Mouse (Mus musculus): ENCODE data around the gene Polr3b.

Gene Polr3b

DNA sequence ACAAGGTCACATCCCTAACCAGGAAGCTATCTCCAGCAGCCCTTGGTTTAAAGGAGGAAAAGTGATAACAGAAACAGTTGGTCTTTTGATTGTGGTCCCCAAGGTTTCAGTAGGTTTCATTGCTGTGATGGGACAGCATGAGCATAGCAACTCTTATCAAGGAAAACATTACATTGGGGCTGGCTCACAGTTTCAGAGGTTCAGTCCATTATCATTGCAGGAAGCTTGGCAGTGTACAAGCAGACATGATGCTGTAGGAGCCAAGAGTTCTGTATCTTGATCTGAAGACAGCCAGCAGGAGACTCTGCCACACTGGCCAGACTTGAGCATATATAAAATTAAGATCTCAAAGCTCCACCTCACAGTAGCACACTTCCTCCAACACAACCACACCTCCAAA, 53.6 kb downstream of the Polr3b start:
- DNase-seq = no peak

DNA sequence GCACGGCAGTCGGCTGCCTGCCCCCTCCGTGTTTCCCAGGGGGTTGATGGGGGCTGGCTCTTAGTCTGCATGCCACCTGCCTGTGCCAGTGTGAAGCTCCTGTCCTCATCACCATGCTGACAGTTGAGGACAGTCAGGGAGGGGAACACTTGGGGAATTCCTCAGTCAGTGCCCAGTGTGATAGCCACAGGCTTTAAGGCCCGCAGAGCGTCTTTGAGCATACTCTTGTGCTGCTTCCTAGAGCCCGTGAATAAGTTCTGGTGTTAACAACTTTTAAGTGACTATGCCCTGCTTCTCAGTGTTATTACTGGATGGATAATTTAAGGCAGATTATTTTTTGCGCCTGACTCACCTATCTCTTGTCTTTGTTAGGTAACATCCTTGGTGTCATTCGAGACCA, 54.4 kb downstream of the Polr3b start:
- no peak for DNase-seq

DNA sequence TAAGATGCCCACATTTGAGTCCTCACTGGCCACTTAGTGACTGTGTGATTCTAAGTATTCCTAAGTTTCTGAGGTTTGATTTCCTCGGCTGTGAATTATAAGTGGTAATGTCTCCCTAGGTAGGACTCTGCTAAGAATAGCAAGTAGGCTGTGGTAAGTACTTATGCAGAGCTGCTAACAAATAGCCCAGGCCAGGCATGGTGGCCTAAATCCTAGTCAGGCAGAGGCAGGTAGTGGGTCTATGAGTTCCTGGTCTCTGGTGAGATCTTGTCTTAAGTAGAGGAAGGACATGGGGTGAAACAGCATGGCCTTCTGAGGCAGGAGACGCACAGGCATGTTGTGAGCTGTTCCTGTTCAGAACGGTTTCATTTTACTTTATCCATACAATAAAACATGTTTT, 55.8 kb downstream of the Polr3b start:
- no peak for DNase-seq

DNA sequence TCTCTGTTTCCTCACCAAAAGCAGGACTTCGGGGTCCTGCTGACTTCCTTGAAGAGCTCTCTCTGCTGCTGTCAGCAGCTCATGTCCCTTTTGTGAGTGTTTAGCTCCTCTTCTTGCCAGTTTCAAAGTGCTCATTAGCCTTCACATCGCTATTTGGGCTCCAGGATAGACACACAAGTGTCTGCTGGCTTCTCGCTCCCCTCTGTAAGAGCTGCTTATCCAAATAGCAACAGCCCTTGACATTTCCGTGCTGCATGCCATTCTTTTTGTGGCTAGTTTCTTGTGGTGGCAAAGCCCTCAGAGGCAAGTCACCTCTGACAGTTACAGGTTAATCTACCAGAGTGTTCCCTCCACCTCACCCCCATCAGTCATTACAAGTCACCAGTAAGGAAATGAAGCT, 56.3 kb downstream of the Polr3b start:
- DNase-seq = no peak

DNA sequence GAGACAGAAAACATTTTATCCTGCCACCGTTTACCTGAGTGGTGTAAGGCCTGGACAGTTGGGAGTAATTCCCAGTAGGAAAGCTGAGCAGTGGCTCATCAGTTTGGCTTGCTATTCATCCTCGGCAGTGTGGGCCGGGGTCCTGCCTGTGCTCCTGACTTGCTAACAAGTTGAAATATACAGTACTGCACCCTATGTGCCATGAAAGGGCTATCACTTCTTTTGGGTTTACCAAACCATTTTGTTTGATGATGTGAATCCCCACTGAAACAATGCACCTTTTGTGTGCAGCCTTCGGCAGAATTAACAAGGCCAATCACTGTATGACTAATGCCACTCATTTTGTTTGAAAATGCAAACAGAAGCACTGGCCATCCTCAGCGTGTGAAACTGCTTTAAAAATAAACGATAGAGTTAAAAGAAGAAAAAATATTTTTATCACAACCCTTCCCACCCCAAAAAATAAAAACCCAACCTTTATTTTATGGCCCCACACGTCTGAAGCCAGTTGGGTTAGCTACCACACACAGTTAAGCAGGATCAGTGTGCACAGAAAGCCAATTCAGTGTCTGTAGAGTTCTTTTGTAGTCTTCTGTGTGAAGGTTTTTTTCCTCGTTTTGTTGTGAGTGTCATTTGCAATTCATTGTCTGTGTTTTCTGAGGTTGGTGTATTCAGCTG, 63.5 kb downstream of the Polr3b start:
- no peak for DNase-seq

DNA sequence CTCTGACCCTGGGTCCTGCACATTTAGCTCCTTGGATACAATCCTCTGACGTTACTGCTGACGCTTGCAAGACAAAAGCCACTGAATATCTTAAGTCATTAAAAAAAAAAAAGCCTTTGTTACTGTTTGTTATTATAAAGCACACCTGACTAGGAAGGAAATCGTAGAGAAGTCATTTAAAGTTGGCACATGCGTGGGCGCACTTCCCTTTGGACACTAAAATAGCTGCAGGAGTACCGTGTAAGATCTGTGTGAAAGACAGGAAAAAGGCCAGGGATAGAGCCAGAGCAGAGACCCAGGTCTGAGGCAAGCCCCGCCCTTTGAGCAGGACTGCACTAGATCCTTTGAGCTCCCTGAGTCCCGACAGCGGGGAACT, 64.0 kb downstream of the Polr3b start:
- no peak for DNase-seq

DNA sequence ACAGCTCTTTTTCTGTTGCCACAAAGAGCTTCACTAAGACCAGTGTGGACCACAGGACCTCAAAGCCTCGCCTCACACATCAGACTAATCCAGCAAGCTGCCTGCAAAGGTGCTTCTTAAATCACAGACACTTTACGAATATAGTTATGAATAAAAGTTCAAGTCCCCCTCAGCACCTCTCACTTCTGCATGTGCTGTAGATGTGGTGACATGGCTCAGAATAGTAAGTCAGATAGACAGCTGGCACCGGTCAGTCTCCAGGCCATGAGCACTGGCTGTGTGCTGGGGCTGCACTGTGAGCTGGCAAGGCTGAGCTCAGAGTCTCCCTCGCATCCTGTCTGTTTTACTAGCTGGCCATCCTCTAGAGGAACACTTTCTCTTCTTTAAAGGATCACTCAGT, 64.6 kb downstream of the Polr3b start:
- DNase-seq = no peak

DNA sequence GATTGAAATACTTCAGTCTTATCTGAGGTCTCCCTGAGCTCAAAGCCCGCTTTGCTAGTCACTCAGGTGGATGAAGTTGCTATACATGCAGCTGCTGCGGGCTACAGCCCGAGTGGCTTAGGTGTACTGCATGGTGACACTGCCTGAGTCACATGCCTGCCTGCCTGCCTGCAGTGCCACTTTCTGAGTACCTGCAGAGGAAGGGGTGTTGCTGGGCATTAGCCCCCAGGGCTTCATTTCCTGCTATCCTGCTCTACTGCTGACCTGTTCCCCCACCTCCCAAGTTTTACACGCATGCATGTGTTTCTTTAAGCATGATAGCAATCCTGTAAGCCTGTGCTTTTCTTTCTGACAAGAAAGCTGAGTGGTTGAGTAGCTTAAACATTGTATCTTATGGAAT, 65.6 kb downstream of the Polr3b start:
- no peak for DNase-seq

DNA sequence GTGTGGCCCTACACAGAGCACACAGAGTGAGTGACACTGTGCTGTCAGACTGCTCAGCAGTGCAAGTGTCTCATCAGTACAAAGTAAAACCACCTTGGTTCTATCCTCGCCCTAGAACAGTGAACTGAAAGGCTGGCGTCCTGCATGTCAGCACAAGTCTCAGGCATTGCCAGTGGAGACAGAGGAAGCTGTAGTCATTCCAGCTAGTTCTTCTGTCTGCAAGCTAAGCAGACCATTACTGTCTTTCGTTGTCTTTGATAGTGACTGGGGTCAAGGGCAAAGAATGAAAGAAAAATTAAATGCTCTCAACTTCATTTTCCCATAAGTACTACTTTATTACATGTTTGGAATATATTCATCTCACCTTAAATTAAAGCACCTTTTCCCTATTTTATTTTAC, 67.8 kb downstream of the Polr3b start:
- no peak for DNase-seq

DNA sequence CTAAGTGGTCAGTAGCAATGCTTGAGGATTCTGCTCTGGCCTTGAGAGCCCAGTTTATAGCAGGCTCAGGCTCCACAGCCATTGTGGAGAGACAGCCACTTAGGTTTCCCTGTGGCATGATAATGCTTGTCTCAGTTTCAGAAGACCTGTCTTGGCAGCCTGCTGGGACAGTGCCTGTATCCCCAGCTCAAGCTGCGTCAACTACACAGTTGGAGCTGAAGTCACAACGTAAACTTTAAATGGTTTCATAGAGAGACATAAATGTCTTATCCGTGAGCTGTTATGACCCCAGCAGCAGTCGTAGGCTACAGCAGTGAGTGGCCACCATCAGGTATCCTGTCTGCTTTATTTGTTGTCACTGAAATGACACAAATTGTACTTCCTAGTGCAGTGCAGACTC, 68.7 kb downstream of the Polr3b start:
- DNase-seq = no peak

DNA sequence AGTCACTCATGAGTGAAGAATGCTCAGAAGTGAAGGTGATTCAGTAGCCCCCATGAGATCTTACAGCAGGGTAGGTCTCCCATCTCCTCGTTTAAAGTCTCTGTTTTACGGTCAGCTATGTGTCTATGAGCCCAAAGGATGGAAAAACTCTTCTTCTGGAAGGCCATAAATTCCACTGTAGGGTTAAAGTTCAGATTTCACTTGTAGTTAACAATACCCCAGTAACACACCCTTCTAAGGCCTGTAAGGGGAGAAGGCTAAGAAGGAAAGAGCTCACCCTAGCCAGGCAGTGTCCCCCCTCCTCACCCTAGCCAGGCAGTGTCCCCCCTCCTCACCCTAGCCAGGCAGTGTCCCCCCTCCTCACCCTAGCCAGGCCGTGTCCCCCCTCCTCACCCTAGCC, 69.6 kb downstream of the Polr3b start:
- no peak for DNase-seq

DNA sequence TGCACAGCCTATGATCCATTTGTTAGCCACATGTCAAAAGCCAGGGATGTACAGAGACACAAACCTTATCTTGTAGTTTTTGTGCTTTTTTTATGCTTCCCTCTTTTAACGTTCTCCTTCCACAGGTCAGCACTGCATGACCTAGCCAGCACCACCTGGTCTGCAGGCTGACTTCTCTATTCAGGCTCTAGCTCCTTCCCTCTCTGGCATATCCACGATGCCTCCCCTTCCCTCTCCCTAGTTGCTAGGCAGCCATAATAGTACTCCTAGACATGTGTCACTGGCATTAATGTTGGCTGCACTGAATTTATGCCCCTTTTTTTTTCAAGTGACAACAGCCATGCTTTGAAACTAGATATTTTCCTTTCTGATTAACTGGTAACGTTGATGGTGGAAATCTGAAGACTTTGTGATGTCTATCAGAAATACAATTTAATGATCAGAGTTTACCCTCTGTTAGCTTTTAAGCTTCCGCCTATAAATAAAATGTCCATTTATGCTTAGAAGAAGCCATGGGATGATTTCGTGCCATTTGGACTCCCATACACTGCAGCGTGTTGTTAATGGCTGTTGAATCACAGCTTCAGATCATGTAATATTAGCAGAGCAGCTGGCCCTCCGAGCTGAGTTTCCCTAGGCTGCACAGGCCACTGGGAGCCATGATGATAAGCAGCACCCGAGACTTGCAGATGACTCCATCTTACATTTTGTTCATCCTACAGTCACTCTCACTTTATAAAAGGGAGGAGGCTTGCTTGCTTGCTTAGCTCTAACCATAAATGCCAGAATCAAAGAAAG, 71.9 kb downstream of the Polr3b start:
- DNase-seq = no peak

DNA sequence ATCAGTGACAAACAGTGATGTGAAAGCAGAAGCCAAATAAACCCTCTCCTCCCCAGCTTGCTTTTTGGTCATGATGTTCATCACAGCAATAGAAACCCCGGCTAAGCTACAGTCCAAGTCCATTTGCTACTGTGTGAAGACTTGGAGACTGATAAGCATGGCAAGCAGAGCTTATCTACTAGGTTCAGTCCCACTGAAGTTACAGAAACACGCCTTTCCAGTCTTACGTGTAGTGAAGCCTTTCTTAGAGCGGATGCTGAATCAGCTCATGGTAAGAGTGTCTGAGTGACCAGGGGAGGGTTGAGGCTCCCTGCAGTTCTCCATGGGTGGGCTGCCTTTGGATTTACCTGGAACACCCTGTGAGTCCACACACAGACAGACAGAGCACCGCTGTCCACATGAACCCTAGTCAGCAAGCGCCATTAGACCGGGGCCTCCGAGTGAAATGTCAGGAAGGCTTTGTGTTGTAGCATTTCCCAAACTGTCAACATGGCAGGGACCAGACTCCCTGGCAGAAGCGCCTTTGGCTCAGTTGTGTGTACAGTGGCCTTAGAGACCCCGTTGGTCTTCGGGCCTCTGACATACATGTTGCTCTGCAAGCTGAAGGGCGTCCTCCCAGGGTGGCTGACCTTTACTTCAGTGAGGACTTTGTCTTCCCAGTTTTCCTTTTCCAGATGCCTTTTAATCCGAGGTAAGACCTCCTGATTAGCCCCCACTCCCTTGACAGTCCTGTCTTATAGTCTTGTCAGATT, 78.3 kb downstream of the Polr3b start:
- DNase-seq = no peak

DNA sequence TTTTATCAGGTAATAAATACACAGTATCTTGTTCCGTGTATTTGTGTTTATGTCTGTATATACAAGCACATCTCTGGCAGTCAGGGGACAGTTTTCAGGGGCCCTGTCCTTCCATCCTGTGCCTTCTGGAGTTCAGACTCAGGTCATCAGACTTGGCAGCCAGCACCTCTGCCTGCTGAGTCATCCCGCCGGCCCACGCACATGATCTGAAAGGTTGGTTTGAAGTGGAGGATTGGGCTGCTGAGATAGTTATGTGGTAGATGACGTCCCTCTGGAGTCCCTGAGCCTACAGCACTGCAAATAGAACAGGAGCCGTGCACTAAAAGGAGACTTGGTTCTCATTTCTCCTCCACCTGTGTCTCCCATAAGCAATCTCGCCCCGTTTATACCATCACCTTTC, 79.0 kb downstream of the Polr3b start:
- DNase-seq = no peak

DNA sequence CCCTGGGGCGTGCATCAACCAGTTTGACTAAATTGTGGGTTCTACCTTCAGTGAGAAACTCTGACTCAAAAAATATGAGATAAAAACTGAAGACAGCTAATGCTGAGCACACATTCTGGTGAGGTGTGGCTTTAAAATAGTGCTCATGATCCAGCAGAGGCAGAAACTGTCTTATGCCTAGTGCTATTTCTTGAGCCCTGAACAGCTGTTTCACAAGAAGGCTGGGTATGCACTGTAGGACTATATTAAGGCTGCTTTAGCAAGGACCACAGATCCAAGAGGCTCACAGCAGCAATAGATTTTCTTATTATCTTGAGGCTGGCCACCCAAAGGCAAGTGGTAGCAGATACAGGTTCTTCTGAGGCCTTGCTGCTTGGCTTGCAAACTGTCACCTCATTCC, 80.0 kb downstream of the Polr3b start:
- no peak for DNase-seq

DNA sequence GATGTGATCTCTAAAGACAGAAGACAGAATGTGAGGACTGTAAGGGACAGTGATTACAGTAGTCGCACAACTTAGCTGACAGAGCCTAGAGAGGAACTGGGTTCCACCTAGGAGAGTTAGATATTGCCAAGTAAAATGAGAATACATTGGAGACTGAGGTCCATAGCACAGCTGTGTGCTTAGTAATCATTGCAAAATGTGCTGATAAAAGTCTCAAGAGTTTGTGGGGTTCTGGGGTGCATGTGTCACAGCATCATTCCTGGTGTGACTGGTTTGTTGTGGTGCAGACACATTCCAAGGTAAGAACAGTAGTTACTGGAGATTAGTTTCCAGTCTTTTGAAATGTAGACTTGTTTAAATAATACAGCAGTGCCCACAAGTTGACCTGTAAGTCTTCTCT, 82.5 kb downstream of the Polr3b start:
- DNase-seq = no peak

DNA sequence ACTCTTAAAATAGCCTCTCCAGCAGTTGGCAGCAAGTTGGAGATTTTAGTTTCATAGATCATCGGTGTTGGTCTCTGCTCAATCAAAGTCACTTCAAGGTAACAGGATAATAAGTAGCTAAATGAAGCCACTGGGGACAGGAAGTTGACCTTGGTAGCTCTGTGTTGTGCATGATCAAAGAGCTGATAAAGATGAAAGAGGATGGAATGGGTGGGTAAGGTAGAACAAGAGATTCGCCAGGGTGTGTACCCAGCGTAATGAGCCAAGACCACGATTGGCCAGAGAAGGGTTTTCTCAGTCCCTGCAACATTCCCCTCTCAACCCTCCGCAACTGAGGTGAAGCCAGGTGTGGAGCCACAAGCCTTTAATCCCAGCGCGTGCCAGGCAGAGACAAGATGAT, 83.1 kb downstream of the Polr3b start:
- no peak for DNase-seq

DNA sequence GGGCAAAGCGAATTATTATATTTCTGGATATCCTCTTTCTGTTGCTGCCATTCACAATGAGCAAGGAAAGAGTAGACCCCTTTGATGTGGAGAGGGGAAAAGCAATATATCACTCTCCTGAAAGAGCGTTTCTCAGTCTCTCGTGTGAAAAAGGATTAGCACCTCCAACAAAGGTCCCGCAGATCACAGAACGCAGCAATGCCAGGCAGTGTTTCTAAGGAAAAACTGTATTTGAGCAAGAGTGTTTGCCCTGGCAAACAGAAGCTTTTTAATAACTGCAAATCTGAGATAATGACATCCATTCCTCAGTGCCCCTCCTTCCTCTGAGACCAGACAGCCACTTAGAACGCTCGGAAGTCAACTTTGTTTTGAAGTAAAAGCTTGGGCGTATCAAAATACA, 84.5 kb downstream of the Polr3b start:
- no peak for DNase-seq

DNA sequence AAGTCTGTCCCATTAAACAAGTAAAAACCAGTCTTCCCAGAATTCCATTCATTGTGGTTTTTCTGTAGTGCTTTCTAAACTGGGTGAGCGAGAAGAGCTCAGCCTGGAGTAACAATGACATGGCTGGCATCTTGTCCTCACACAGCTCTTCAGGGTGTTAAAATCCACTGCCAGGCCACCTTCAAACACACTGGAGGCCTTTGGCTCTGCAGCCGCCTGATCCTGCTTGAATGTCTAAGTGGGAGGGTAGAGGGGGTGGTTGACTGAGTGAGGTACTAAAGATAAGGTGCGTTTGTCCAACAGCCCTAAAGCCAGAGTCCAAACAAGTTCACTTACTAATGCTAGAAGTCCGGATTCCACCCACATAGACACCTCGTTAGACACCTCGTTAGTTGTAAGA, 85.1 kb downstream of the Polr3b start:
- no peak for DNase-seq

DNA sequence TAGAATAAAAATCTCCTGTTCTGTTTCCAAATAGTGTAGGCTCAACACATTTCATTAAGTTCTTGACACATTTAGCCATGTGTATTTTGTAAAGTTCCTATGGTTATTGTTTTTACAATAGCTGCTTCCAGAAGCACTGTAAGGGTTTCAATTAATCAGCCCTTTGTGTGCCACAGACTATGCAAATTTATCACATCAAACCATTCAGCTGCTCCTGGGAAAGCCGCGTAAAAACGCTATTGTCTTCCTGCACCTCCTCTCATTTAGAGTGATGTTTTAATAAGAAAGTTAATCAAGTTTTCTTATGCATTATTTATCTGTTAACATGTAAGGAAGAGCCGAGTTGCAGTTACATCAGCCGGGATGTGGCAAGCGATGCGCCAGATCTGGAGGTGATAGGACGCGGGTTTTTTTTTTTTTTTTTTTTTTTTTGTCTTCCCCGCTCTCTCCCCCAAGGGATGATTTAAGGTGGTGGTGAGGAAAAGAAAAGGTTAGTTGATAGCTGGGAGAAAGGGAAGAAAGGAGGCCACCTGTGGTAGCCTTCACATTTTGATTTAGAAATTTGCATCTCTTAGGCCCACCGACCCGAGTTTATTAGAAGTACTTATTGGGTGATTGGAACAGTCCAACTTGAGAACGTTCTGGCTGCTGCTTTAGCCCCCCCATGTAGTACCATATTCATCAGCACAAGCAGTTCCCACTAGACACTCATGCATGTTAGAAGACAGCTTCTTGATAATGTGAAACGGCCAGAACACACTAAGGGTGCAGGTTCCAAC, 85.8 kb downstream of the Polr3b start:
- no peak for DNase-seq

DNA sequence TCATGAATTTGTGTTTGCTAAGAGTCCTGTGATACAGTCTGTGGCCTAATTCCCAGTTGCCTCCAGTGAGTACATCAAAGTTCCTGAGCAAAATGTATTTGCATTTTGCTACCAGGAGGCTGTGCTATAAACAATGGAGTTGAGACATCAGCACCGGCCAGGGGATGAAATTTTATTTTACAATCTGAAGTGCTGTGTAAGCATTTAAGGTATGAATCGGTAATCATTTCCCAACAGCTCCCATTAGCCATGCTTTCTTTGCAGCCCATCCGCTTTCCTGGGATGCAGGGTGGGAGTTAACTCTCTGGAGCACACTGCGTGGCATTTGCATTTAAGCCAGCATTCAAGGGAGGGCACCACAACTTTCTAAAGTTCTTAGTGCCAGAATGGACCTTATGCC, 88.1 kb downstream of the Polr3b start:
- DNase-seq = no peak

DNA sequence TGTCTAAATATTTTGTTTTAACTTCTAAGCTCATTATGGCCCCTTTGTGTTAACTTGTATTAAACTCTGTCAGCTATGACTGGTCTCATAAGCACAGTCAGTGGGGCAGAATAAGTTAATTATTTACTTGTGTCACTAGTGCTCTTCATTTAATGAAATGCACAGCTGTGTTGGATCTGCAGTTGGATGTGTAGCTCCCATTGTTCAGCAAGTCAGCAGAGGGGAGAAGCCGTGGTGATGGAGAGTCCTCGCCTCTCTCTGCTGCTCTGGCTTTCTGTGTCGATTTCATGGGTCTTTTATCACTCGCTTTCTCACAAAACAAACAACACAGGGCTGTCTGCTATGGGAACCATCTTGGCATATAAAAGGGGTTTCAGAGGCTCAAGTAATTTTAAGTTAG, 88.7 kb downstream of the Polr3b start:
- DNase-seq = no peak

DNA sequence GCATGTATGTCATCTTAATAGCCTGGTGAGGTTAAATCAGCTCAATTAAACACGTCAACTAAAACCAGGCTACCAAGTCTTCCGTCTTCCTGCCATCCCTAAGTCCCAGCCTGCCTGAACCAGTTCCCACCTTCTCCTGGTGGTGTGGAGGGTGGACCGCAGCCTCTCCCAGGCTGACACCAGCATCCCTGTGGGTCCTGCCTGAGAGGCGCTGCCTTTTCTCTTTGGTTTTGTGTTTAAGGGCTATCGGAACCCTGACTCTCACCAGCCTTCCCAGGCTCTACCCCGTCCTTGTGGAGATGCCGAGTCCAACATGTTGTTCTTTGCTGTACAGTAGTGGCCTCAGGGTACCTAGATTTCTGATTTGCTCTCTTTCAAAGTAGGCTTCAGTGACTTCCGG, 89.4 kb downstream of the Polr3b start:
- DNase-seq = no peak
